In the genomic region with DNA sequence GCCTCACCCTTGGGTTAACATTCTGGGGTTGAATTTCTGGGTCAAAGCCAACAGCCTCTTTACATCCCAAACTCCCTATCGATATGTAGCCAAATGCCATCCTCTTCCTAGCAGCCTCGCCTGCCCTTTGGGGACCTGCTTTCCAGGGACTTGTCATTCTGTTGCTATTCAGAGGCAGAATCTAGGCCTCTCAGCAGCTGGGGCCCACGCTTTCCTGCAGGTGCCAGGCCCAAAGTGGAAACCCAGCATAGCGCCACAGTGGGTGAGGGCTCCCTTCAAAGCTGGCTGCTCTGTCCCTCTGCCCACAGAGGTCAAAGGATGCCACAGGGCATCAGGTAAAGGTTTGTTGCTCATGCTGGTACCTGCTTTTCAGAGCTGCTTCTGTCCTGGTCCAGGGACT, we compare ENCODE assay signal across 25 mouse cellular contexts. TPM values are rescaled to one million over a fixed set of nuclear protein-coding genes. Genes with fewer than 3 reads are reported as not detected.
DNase-seq lines count a peak whose midpoint lies in the region; ATAC-seq and TF ChIP-seq lines count a peak whose summit lies in the region.
"Had no signal": no experiment of that assay in that cellular context is flagged by ENCODE, and none has a peak within 500 bp of the region (broad histone marks: within the 10 kb centered on the region; RNA-seq: fewer than 3 reads in every experiment).

No protein-coding gene starts in this region.

- WGBS in heart, embryonic 13.5 days = 66% methylated on average over 4 of the region's 4 CpGs
- WGBS in heart, embryonic 11.5 days (ENCODE audit: insufficient replicate concordance) = 79% methylated on average over 4 of the region's 4 CpGs

- peak; percentile 45 to 47 for DNase-seq in left cerebral cortex, adult 18-20 months (ENCODE audit: low spot score in 2 of 2)
- no peak for DNase-seq in left cerebral cortex, adult 2 months (ENCODE audit: extremely low spot score in 1 of 2, low spot score in 2 of 2)
- DNase-seq in brain, adult 2 months (ENCODE audit: low read depth, low spot score) = peak; percentile 68
- peak; percentile 30 for DNase-seq in right cerebral cortex, postnatal 25 days
- no peak for DNase-seq in layer of hippocampus, adult 9-10 months (ENCODE audit: low spot score)
- DNase-seq: adrenal gland, postnatal 14 days; cerebellum, adult 18-20 months; cerebellum, adult 9-11 months; cerebellum, postnatal 36 days; gastrocnemius, postnatal 10 days; heart, adult 18-20 months had no signal

- H3K4me3 ChIP-seq in heart, embryonic 13.5 days = no peak overlapping the region
- H3K4me3 ChIP-seq in heart, embryonic 11.5 days (ENCODE audit: low read depth, low read length) = no peak overlapping the region
- H3K4me3 ChIP-seq in left cerebral cortex, adult 2 months = no peak overlapping the region
- H3K4me3 ChIP-seq: embryonic facial prominence, embryonic 13.5 days; forebrain, embryonic 12.5 days; heart, embryonic 12.5 days; hindbrain, embryonic 15.5 days had no signal

- peaks cover 60% of the 10 kb centered on the region for H3K4me1 ChIP-seq in heart, embryonic 13.5 days
- peaks cover 20% of the 10 kb centered on the region for H3K4me1 ChIP-seq in heart, embryonic 11.5 days (ENCODE audit: control insufficient read depth, insufficient read depth, low read length)

- no peak overlapping the region for H3K4me2 ChIP-seq in heart, embryonic 13.5 days
- no peak overlapping the region for H3K4me2 ChIP-seq in heart, embryonic 11.5 days
- H3K4me2 ChIP-seq: embryonic facial prominence, embryonic 13.5 days; forebrain, embryonic 12.5 days; heart, embryonic 12.5 days; hindbrain, embryonic 15.5 days had no signal

- no peak for ATAC-seq in heart, embryonic 13.5 days (ENCODE audit: extremely low read depth, insufficient number of reproducible peaks, low FRiP score, low TSS enrichment)
- no peak for ATAC-seq in heart, embryonic 11.5 days (replicated peaks; ENCODE audit: insufficient number of reproducible peaks, low FRiP score, low TSS enrichment)
- ATAC-seq: activated CD4-positive, CD25-positive, alpha-beta regulatory T cell, adult 4 months; forebrain, embryonic 16.5 days; inflammation-experienced regulatory T-cells, adult 6 months; Patski had no signal

- intact Hi-C loops in left cerebral cortex, adult 2 months (cut with DNase I) = no loop called here

- no peaks in the 10 kb centered on the region for H3K9me3 ChIP-seq in heart, embryonic 13.5 days
- H3K9me3 ChIP-seq in heart, embryonic 11.5 days (replicated peaks; ENCODE audit: control insufficient read depth, low read length) = no peaks in the 10 kb centered on the region
- H3K9me3 ChIP-seq: embryonic facial prominence, embryonic 13.5 days; forebrain, embryonic 12.5 days; heart, embryonic 12.5 days; hindbrain, embryonic 15.5 days had no signal

- TF ChIP-seq CTCF in left cerebral cortex, adult 2 months (IDR thresholded peaks at IDR 0.05) = no peak

- H3K27me3 ChIP-seq in heart, embryonic 13.5 days (replicated peaks) = no peaks in the 10 kb centered on the region
- no peaks in the 10 kb centered on the region for H3K27me3 ChIP-seq in heart, embryonic 11.5 days (ENCODE audit: control insufficient read depth, insufficient read depth, low read length)
- H3K27me3 ChIP-seq: embryonic facial prominence, embryonic 13.5 days; heart, embryonic 12.5 days; hindbrain, embryonic 15.5 days; Patski had no signal

- H3K9ac ChIP-seq in heart, embryonic 13.5 days = 0 out of 2 replicates have a peak overlapping the region, but pooled peaks have one; percentile 40
- no peak overlapping the region for H3K9ac ChIP-seq in heart, embryonic 11.5 days (ENCODE audit: low read depth, low read length)
- H3K9ac ChIP-seq: embryonic facial prominence, embryonic 13.5 days; forebrain, embryonic 12.5 days; heart, embryonic 12.5 days; hindbrain, embryonic 15.5 days had no signal

- peak overlapping the region; percentile 18; the same call in 1 of the 2 replicates for H3K27ac ChIP-seq in heart, embryonic 13.5 days (replicated peaks)
- no peak overlapping the region for H3K27ac ChIP-seq in heart, embryonic 11.5 days (ENCODE audit: low read depth, low read length)
- H3K27ac ChIP-seq in left cerebral cortex, adult 2 months = no peak overlapping the region
- H3K27ac ChIP-seq: embryonic facial prominence, embryonic 13.5 days; forebrain, embryonic 12.5 days; hindbrain, embryonic 15.5 days had no signal

- H3K36me3 ChIP-seq in heart, embryonic 13.5 days = peaks cover 44% of the 10 kb centered on the region
- no peaks in the 10 kb centered on the region for H3K36me3 ChIP-seq in heart, embryonic 11.5 days (ENCODE audit: control insufficient read depth, insufficient read depth, low read length)
- H3K36me3 ChIP-seq: hindbrain, embryonic 15.5 days had no signal

RNA-seq across cellular contexts. Expression of a gene that starts 23.0 kb away (rescaled TPM):
- polyA plus RNA-seq in heart, embryonic 13.5 days (2015; fragmentation: Nextera tagmentation; extraction: Ambion mirVana) = 34.8 and 36.2 TPM in 2 replicates
- polyA plus RNA-seq in heart, embryonic 11.5 days (2014; fragmentation: Nextera tagmentation; extraction: Ambion mirVana) = 26.6 and 30.8 TPM in 2 replicates
- 10 to 100 TPM; 34.1 to 36.6 TPM for total RNA-seq in left cerebral cortex, adult 18-20 months (2021)
- total RNA-seq in left cerebral cortex, adult 2 months (2021) = 10 to 100 TPM; 37.6 to 40.9 TPM

RNA-seq across cellular contexts. Expression of a gene that starts 33.0 kb away (rescaled TPM):
- polyA plus RNA-seq in heart, embryonic 13.5 days (2015; fragmentation: Nextera tagmentation; extraction: Ambion mirVana) = not detected in 2 replicates
- not detected in 2 replicates for polyA plus RNA-seq in heart, embryonic 11.5 days (2014; fragmentation: Nextera tagmentation; extraction: Ambion mirVana)
- not detected for total RNA-seq in left cerebral cortex, adult 18-20 months (2021)
- not detected for total RNA-seq in left cerebral cortex, adult 2 months (2021)
- total RNA-seq: CH12.LX; gastrocnemius, postnatal 10 days; gastrocnemius, postnatal 4 days; heart, postnatal 25 days had no signal
- polyA plus RNA-seq: activated CD4-positive, CD25-positive, alpha-beta regulatory T cell, adult 4 months; embryonic facial prominence, embryonic 13.5 days; forebrain, embryonic 12.5 days; forebrain, embryonic 16.5 days; heart, embryonic 12.5 days; hindbrain, embryonic 11.5 days; hindbrain, embryonic 15.5 days; inflammation-experienced regulatory T-cells, adult 6 months; Patski had no signal

RNA-seq across cellular contexts. Expression of a gene that starts 48.1 kb away (rescaled TPM):
- 2.4 and 3.1 TPM in 2 replicates for polyA plus RNA-seq in heart, embryonic 13.5 days (2015; fragmentation: Nextera tagmentation; extraction: Ambion mirVana)
- polyA plus RNA-seq in heart, embryonic 11.5 days (2014; fragmentation: Nextera tagmentation; extraction: Ambion mirVana) = 1.1 and 2.6 TPM in 2 replicates
- 1 to 10 TPM; 1.0 to 1.1 TPM for total RNA-seq in left cerebral cortex, adult 18-20 months (2021)
- 1 to 10 TPM; 1.2 to 2.3 TPM for total RNA-seq in left cerebral cortex, adult 2 months (2021)

RNA-seq across cellular contexts. Expression of a gene that starts 50.6 kb away (rescaled TPM):
- polyA plus RNA-seq in heart, embryonic 13.5 days (2015; fragmentation: Nextera tagmentation; extraction: Ambion mirVana) = 1.8 and 1.9 TPM in 2 replicates
- polyA plus RNA-seq in heart, embryonic 11.5 days (2014; fragmentation: Nextera tagmentation; extraction: Ambion mirVana) = 2.3 and 3.4 TPM in 2 replicates
- total RNA-seq in left cerebral cortex, adult 18-20 months (2021) = 1 to 10 TPM; 6.4 to 7.2 TPM
- total RNA-seq in left cerebral cortex, adult 2 months (2021) = 1 to 10 TPM; 5.5 to 7.0 TPM

Comparison
In these comparisons a context has a peak if more than half of its experiments do, and no peak if none do; other contexts are left out.
1. DNase-seq: peak in left cerebral cortex, adult 18-20 months (2 of 2), brain, adult 2 months (single experiment) and right cerebral cortex, postnatal 25 days (single experiment); none in left cerebral cortex, adult 2 months (0 of 2) and layer of hippocampus, adult 9-10 months (single experiment).